Mouse (Mus musculus) spleen, adult 12 weeks (tissue): Measurements from ENCODE around the gene Fzr1.

Experiments used
- DNase-seq: peaks from one replicate; pipeline ENCODE4 v3.0.0; 2022; ENCODE audit warnings: low spot score

The Fzr1 gene

DNA sequence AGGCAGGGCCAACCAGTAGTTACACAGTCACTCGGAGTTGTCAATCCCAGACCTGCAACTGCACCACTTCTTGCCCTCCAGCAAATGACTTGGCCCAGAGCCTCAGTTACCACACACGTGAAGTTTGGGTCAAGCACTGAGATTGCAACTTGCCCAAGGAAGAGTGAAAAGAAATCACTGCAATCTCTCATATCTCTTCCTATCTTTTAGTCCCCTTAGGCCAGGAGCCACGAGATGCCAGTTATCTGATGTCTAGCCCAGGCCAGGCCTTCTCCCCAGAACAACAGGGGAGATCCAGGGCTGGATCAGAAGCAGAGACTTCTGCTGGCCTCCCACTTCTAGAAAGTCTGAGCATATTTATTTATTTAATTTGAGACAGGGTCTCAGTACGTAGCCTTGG lies 22.8 kb downstream of the Fzr1 start:
- no peak for DNase-seq

GRCm38 (mm10) chr10:81354738-81355477 lies 23.4 kb downstream of the Fzr1 start:
- DNase-seq: no peak

DNA sequence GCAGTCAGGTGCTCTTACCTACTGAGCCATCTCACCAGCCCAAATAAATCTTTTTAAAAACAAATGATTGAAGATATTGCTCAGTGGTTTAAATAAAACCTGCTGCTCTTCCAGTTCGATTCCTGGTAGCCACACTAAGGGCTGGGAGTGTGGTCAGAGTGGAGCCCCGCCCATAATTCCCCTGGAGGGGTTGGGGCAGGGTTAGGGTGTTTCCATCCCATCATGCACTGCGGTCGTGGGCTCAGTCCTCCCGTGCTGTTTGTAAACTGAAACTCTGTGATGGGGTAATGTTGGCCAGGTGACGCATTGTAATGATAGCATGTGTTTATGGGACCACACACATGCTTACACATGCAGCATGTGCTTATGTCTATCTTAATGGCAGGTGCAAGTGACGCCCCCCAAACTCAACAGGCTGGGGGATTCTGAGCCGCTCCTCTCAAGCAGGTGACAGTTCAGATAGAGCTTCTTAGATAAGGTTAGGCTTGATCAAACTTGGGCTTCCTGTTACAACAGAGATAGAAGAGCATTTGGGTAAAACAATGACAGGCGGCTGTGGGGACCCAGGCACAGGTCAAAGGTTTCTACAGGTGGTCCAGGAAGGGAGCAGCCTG lies 26.5 kb downstream of the Fzr1 start:
- peak; percentile 66 for DNase-seq

- peak; percentile 97 for DNase-seq
These were observed 27.8 kb downstream of the Fzr1 start, which contains the start of gene Hmg20b for GRCm38 (mm10) chr10:81350351-81351063. Hmg20b (minus strand) TSS chr10:81350480.

DNA sequence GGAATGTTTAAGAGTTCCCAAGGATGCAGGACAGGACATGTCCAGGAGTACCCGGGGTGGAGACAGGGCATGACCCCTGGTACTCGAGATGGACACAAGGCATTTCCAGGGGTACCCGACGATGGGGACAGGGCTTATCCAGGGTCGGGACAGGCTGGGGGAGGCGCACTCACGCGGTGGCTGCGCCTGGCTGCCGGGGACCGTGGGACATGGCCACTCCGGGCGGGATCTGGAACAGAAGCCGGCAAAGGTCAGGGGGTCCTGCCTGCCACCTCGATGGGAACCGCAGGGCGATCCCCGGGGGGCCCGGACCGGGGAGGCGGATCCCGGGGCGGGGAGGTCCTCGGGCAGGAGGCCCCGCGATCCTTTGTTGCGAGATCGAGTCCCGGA lies 28.4 kb downstream of the Fzr1 start:
- DNase-seq: no peak

- no peak for DNase-seq
These were observed 29.2 kb downstream of the Fzr1 start for GRCm38 (mm10) chr10:81349146-81349545.

- DNase-seq: no peak
These were observed 31.8 kb downstream of the Fzr1 start for GRCm38 (mm10) chr10:81346453-81347067.

DNA sequence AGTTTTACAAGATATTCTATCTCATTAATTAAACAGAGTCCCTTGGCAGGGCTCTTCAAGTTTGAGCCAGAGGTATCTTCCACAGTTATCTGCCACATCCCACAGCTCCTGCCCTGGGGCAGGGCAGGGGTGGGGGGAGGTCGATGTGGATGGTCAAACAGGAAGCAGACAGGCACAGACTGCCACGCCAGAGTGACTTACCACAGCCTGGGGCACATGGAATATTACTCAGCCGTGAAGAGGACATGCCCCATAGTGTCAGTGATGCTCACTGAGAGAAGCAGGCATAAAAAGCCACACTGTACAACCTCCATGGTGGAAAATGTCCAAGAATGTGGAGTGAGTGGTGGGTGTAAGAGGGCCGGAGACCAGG lies 33.2 kb downstream of the Fzr1 start:
- no peak for DNase-seq

DNA sequence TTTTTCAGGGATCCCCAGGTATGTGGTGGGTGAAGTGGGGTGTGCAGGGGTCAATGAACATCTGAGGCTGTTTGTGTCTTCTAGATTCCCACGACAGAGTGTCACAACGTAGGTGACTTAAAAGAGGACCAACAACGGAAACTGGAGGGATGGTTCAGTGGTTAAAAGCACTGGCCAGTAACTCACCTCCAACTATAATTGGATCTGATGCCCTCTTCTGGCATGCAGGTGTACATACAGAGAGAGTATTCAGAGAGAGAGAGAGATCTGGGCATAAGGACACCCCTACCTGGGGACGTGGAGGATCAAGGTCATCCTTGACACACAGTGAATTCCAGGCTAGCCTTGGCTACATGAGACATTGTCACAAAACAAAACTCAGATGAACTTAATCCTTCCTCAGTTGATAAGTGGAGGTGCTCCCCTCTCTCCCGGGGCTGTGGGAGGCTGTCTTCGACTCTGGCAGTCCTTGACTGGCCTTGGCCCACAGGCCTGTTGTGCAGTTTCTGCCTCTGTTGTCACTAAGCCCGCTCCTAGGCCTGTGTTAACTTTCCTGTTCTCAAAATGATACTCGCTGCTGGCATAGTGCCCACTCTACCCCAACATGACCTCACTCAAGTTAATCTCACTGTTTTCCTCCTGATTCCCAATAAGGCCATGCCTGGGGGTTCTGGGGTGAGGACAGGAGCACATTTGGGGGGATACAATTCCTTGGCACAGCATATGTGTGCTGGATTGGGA lies 33.7 kb downstream of the Fzr1 start:
- no peak for DNase-seq

DNA sequence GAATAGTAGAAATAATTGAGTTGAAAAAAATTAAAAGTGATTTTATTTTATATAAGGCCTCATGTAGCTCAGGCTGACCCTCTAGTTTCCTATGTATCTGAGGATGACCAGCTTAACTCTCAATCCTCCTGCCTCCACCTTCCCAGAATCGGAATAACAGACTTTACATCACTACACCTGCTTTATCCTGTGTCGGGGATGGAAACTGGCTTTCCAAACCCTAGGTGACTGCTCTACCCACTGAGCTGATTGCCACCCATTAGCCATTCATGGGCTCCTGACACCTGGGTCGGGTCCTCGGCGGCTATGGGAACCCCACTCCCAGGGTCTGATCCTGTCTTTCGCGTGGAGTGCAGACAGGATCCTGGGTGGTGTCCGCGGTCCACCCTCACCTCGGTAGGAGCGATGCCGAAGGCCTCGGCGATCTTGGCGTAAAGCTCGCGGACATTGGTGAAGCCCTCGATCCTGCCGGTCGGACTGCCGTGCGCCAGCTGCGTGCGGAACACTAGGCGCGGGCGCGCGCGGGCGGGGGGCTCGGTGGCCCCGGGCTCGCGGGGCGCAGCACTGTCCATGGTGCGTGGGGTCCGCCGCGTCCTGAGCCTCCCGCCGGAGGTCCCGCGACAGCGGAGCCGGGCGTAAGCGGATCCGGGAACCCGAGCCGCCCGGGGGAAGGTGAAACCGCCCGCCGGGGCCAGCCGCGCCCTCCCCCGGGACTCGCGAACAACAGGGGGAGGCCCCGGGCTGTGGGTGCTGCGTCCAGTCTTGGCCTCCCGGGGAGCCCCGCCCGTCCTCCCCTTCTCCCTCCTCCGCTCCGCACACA lies 35.4 kb downstream of the Fzr1 start, which contains the start of gene Gipc3:
TSS of gene Gipc3 (minus strand) at position 581 of the 820 bp plus-strand sequence.
- DNase-seq: no peak

- DNase-seq: no peak
These were observed 36.9 kb downstream of the Fzr1 start for GRCm38 (mm10) chr10:81341333-81341949.

GRCm38 (mm10) chr10:81340551-81341332 lies 37.6 kb downstream of the Fzr1 start:
- no peak for DNase-seq

DNA sequence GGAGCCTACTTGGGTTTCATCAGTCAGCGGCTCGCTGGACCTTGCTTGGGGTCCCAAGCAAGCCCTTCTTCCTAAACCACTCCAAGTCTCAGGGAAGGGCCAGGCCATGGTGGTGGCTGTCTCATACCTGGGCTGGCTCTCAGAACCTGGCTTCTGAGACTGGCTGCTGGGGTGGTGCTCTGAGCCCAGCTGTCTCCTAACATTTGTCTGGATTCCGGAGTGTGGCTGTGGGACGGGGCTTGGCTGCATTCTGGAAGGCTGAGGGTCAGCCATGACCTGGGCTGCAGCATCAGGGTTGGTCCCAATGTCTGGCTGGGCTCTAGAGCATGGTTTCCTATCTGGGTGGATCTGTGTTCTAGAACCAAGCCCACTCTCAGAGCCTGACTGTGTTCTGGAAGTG lies 41.8 kb downstream of the Fzr1 start:
- DNase-seq: no peak

GRCm38 (mm10) chr10:81335393-81336340 lies 42.6 kb downstream of the Fzr1 start:
- DNase-seq: no peak

- DNase-seq: no peak
These were observed 44.0 kb downstream of the Fzr1 start for GRCm38 (mm10) chr10:81334324-81334723.

DNA sequence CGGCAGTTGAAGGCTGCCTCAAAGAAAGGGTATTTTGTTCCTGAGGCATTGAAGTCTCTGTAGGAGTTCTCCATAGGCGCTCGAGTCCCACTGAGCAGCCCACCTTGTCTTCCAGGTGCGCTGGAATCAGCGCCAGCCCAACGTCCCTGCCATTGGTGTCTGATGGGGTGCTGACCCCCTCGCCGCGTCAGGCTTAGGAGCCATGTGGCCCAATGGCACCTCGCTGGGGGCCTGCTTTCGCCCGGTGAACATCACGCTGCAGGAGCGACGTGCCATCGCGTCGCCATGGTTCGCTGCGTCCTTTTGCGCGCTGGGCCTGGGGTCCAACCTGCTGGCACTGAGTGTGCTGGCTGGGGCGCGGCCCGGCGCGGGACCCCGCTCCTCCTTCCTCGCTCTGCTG lies 46.0 kb downstream of the Fzr1 start:
- no peak for DNase-seq

DNA sequence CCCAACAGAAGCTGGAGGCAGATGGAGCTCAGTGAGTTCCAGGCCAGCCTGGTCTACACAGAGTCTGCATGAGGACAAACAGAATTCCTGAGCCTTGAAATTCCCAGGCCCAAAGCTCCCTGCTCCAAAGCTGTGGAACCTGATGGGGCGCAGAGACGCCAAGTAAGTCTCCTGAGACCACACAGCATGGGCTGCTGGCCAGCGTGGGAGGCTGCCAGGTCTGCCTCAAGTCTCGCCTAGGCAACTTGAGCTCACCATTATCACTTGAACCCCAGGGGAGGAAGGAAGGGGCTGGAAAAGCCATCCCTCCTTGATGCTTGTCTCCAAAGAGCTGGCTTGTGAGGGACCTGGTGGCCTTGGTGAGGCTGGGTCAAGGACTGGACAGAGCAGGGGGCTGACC lies 48.3 kb downstream of the Fzr1 start:
- DNase-seq: no peak

- DNase-seq: no peak
These were observed 48.9 kb downstream of the Fzr1 start for GRCm38 (mm10) chr10:81329194-81329975.
